Mouse (Mus musculus) left cerebral cortex, adult 2 months (tissue): Measurements from ENCODE around the gene Ssc4d. TPM values are rescaled to one million over a fixed set of nuclear protein-coding genes. Genes with fewer than 3 reads are reported as not detected.

Experiments
- DNase-seq, 2 experiments: peaks; one replicate each; pipeline ENCODE4 v3.0.0; 2021 to 2022; ENCODE audit warnings: low spot score in 2 of 2, mixed read lengths in 1 of 2; ENCODE audit errors: extremely low spot score in 1 of 2
- H3K27ac ChIP-seq: fragments of 200-600 bp; 2 replicates; pipeline ENCODE4 v1.8.1; 2022
- H3K4me3 ChIP-seq: fragments of 200-600 bp; 2 replicates; pipeline ENCODE4 v1.8.1; 2022
- CTCF ChIP-seq: fragments of 200-600 bp; IDR thresholded peaks from 2 replicates; pipeline ENCODE4 v1.8.1; 2022; ENCODE audit warnings: antibody characterized with exemption, mild to moderate bottlenecking, moderate library complexity
- intact Hi-C: fragments of 180-260 bp; cut with DNase I; formaldehyde crosslinking; loops from one replicate; pipeline ENCODE4 v1.15.1; 2025
- total RNA-seq, 2 experiments: library from RNA; stranded (reverse); gene quantifications; 2 replicates each; pipeline ENCODE4 v1.2.3; 2021

Gene Ssc4d
- total RNA-seq, 2 experiments from 2014 or later = 1.3 to 1.5 TPM

DNA sequence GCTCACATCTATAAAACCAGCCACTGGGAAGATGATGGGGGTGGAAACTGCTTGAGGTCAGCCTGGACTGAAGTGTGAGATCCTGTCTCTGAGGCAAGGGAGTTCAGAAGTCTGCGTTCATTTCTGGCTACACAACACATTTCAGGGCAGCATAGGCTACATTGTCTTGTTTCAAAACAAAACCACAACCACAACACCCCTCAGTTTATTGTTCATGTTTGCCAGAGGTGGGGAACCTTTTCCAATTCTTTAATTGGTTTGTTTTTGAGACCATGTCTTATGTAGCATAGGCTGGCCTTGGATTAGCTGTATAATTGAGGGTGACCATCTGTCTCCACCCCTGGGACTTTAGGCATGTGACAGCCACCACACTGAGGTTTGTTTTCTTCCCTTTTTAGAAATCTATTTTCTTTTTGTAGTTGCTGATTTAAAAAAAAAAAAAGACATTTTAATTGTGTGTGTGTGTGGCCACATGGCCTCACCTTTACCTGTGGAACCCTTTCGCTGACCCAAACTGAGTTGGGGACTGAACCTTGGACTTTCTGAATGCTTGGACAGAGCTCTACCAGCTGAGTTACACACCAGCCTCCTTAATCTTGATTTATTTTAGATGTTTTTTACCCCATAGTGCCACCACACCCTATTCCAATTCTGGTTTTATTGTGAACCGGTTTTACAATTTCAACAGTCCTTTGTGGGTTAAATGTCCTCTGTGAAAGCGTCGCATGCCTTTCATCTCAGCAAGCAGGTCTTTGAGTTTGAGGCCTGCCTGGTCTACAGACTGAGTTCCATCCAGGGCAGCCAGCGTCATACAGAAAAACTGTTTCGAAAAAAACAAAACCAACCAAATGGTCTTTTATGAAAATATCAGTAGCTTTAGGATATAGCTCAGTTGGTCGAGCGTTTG lies 17.8 kb downstream of the Ssc4d start:
- Histone ChIP-seq H3K4me3 (peak overlapping the region; percentile 36; the same call in 1 of the 2 replicates), H3K27ac (peak overlapping the region; percentile 83)
- intact Hi-C loops = loop anchor here (1.0 kb wide), 1 partner anchor 22 kb away; the partner anchor contains the start of gene Ywhag
- TF ChIP-seq CTCF = no peak
- DNase-seq = no peak

GRCm38 (mm10) chr5:135952830-135953229 lies 21.5 kb downstream of the Ssc4d start:
- TF ChIP-seq CTCF = no peak
- intact Hi-C loops = no loop called here
- Histone ChIP-seq H3K27ac (no peak overlapping the region), H3K4me3 (no peak overlapping the region)
- no peak for DNase-seq

DNA sequence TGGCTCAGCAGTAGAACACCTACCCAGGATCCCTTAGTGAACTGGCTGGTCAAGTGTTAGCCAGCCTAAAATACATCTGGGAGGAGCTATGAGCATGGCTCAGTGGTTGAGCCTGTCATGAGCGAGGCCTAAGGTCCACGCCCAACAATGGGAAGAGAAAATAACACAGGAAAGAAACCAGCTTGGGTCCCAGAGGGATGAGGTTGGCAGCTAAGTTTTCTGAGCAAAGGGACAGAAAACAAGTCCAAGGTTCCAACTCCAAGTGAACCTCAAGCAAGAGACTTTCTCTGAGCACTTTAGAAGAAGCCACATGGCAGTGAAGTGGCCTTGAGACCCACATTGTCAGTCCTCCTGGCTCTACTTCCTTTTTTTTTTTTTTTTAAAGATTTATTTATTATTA lies 22.7 kb downstream of the Ssc4d start:
- TF ChIP-seq CTCF = no peak
- Histone ChIP-seq H3K4me3 (no peak overlapping the region), H3K27ac (no peak overlapping the region)
- DNase-seq = no peak
- intact Hi-C loops = no loop called here

- TF ChIP-seq CTCF = no peak
- Histone ChIP-seq H3K27ac (no peak overlapping the region), H3K4me3 (no peak overlapping the region)
- intact Hi-C loops = no loop called here
- DNase-seq = peak in 1 of 2 experiments; percentile 21
These were observed 23.5 kb downstream of the Ssc4d start for GRCm38 (mm10) chr5:135950710-135951412.

DNA sequence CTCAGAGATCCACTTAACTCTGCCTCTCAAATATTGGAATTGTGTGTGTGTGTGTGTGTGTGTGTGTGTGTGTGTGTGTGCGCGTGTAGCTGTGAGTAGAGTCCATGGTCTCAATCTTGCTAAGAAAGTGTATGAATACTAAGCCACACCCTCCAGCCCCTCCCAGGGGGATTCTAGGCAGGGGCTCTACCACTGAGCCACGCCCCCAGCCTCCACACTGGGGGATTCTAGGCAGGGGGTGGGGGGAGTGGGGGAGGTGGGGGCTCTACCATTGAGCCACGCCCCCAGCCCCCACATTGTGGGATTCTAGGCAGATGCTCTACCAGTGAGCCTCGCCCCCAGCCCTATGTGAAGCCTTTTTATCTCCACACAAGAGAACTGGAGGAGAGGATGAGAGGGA lies 27.7 kb downstream of the Ssc4d start:
- intact Hi-C loops = no loop called here
- Histone ChIP-seq H3K4me3 (no peak overlapping the region), H3K27ac (no peak overlapping the region)
- no peak for TF ChIP-seq CTCF
- DNase-seq = no peak

DNA sequence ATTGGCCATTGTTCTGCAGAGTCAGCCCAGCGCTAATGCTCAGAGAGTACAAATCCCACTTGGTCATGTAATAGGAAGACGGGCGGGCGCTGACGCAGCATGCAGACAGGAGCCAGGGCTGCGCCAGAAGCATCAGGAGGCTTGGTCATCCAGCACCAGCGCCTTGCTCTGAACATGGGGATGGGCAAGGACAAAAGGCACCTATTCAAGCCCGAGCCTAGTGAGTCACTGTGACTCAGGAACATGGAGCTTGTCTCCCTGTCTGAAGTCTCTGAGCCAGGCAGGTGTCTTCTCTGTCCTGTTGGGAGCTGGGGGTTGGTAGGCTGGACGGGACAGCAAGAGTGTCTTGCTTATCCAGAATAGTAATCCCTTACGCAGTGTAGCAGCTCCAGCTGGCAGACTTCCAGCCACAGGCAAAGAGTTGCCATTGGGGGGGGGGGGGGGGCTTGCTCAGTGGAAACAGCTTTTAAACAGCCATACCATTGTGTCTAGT lies 28.4 kb downstream of the Ssc4d start:
- Histone ChIP-seq H3K27ac (no peak overlapping the region), H3K4me3 (no peak overlapping the region)
- intact Hi-C loops = no loop called here
- no peak for TF ChIP-seq CTCF
- DNase-seq = no peak

- intact Hi-C loops = no loop called here
- Histone ChIP-seq H3K27ac (no peak overlapping the region), H3K4me3 (no peak overlapping the region)
- no peak for TF ChIP-seq CTCF
- DNase-seq = no peak
These were observed 31.6 kb downstream of the Ssc4d start for GRCm38 (mm10) chr5:135942710-135943109.

- no peak for DNase-seq
- H3K27ac ChIP-seq = no peak overlapping the region
- no peak for TF ChIP-seq CTCF
- intact Hi-C loops = no loop called here
- no peak overlapping the region for H3K4me3 ChIP-seq
These were observed 33.7 kb downstream of the Ssc4d start for GRCm38 (mm10) chr5:135940587-135940986.

DNA sequence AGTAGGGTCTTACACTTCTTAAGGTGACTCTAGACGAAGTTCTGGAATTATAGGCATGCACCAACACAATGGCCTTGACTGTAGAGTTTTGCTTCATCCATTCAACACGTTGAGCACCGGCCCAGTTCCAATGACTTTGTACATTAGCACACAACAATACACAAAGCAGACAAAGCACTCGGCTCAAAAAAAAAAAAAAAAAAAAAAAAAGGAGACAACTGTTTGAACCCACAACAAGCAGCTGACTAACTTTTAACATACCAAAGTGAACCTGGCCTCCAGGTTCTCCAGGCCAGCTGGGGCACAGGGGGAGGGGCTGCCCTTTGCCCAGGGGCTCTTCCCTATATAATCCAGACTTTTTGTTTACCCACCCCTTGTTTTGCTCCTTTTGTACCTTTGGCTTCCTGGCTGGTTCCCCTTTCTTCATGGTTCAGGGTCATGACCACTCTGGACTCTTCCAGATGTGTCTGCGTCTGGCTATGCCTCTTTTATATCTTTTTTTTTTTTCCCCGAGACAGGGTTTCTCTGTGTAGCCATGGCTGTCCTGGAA lies 38.6 kb downstream of the Ssc4d start:
- no peak for DNase-seq
- Histone ChIP-seq H3K4me3 (no peak overlapping the region), H3K27ac (peak overlapping the region; percentile 94)
- intact Hi-C loops = loop anchor here (10.0 kb wide), 1 partner anchor 751 kb away; the partner anchor contains the start of gene Baz1b
- no peak for TF ChIP-seq CTCF

DNA sequence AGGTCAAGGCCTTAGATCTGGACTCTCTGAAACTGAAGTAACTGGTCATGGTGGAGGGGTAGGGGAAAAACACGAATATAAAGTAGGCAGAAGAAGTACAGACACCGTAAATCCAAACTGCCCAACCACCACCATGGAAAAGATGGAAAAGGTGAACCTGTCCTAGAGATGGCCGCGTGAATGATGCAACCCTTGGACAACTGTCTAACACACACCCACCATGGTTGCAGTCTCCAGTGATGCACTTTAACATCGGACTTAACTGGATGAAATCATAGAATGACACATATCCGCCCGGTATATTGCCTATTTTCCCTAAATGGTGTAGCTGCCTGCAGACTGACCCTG lies 39.2 kb downstream of the Ssc4d start:
- Histone ChIP-seq H3K4me3 (peak overlapping the region; percentile 85), H3K27ac (peak overlapping the region; percentile 94)
- intact Hi-C loops = loop anchor here (10.0 kb wide), 1 partner anchor 750 kb away; the partner anchor contains the start of gene Baz1b
- no peak for TF ChIP-seq CTCF
- no peak for DNase-seq

- intact Hi-C loops = loop anchor here (1.0 to 10.0 kb wide), 4 partner anchors 23 to 750 kb away; partner anchors contain the start of gene Baz1b
- TF ChIP-seq CTCF = peak; percentile 70
- peak; percentile 97 to 98 for DNase-seq
- peak within 1 kb of the TSS; percentile 85 for H3K4me3 ChIP-seq
- H3K27ac ChIP-seq = peak within 1 kb of the TSS; percentile 94
These were observed 39.7 kb downstream of the Ssc4d start, which contains the start of gene Ywhag for GRCm38 (mm10) chr5:135934481-135935175. Ywhag (minus strand) TSS chr5:135934616.
